Mouse (Mus musculus) B cell, adult 2 months (primary cell): ENCODE measurements around the gene Cdk2ap2.
"Not testable (repeated sequence)": the region's sequence is repeated elsewhere in the genome, so short reads cannot be mapped to it uniquely, and the experiment has no call there.

Experiments used
- DNase-seq, 2 experiments: peaks; one replicate each; pipeline ENCODE4 v3.0.0; 2022

Gene Cdk2ap2

DNA sequence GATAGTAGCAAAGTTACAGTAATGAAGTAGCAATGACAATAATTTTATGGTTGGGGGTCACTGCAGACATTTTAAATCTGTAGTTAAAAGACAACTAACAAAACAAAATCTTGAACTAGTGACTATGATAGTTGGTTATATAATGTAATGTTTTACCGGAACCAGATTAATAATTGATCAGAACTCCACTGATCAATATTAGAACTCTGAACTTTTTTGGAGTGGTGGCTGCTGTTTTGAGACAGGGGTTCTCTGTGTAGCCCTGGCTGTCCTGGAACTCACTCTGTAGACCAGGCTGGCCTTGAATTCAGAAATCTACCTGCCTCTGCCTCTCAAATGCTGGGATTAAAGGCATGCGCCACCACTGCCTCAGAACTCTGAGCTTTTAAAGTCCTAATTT is 28.7 kb upstream of the Cdk2ap2 start:
- DNase-seq: not testable (repeated sequence)

DNA sequence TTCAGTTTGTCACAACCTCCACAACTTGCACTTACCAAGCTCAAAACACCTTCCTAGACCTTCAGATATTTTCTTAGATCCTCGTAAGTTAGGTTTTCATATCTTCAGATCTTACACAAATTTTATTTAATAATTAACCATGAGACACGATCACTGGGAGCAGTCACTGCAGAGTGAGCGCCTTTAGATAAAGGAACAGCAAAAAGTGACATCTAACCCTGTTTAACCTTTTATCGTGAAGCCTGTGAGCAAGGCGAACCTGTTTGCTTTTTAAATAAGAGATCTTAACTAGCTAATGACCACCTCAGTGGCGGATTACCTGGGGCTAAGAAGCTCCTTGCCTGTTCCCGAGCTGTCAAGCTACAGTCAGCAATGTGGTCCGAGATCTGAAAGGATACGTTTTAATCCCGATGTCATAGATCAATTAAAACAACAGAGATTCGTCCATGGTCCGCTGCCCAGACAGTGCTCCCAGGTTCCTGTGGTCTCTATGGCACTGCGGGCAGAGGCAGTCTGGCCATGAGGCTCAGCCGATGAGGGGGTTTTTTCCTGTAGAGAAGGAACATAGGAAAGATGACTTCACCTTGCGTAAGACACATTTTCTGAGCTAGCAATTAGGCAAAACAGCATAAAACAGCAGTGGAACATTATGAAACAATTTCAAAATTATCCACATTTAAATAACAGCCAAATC is 28.1 kb upstream of the Cdk2ap2 start:
- DNase-seq: no peak

DNA sequence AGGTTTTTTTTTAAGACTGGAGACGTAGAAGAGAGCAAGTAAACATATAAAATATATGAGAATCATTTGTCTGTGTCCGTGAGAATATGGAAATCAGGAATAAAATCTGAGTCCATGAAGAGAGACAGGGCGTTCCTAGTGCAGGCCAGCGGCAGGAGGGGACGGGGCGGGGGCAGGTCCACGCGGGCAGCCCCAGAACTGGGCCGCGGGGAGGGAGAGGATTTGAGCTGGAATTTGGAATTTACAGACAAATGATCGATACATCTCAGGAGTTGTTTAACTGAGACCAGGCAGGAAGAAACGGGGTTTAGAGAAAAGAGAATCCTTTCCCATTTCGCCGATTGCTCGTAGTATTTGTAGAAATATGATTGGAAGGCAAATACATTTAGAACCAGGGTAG is 26.7 kb upstream of the Cdk2ap2 start:
- no peak for DNase-seq

DNA sequence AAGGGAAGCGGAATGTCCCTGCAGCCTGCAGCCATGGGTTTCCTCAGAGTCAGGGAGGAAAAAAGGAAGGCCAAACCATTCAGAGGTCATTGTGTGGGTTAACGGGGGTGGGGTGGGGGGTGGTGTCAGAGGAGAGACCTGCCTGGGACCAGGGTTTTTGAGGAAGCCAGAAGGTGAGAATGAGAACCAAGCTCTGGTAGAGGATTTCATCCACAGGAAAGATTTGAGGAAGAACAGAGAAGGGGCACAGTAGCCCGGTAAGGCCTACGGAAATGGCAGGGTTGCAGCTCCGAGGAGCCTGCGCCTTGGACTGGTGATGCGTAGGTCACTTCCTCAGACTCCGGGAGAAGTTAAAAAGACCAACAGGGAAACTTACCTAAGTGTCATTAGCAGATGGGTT is 26.2 kb upstream of the Cdk2ap2 start:
- DNase-seq: no peak

DNA sequence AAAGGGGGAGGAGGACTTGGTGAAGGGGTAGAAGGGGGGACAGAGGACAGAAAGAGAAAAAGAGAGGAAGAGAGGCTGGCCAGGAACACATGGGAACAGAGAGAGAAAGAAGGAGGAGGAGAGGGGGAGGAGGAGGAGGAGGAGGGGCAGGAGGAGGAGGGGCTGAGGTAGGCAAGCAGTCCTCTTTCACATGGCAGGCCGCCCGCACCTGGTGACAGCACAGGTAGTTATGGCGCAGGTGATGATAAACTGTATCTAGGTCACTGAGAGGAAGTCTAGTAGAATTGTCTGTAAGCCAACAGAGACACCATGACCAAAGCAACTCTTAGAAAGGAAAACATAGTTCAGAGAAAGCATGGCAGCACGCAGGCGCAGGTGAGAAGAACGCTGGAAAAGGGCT is 25.6 kb upstream of the Cdk2ap2 start:
- no peak for DNase-seq

DNA sequence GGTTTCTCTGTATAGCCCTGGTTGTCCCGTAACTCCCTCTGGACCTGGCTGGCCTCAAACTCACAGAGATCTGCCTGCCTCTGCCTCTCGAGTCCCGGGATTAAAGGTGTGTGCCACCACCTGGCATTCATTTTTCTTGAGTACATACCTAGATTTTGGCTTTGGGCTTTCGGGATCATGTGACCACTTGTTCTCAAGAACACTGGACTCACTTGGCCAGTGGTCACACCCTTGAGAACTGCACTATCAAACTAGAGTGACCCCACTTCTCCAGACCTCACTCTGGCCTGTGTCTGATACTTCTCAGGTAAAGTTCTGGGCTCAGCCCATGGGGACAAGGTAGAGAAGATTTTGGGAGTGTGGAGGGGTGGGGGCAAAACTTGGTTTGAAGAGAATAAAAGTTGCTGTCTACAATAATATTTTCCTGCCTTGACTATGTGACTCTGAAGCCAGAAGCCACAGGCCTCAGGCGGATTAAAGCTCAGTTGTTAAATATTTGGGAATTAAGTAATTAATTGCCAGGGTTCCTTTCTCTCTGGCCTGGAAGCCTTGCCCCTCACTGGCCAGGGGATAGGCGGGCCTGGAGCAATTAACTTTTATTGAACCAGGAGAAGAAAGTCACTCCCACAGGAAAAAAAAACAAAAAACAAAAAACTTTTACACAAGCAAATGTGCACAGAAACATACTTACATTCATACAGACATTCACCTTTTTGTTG is 24.1 kb upstream of the Cdk2ap2 start:
- DNase-seq: no peak

DNA sequence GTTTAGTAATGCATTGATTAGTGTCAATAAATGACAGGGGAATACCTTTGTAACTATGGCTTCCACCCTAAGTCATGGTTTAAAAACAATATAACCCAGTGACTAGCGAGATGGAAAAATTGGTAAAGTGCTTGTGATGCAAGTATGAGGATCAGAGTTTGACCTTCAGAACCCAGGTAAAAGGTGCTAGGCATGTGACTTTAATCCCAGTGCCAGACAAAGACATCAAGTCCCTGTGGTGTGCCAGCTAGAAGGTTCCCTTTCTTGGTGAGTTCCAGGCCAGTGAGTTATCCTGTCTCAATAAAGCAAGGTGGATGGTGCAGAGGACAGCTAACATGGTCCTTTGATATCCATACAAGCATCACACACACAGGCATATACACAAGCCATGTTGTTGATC is 21.5 kb upstream of the Cdk2ap2 start:
- DNase-seq: no peak

DNA sequence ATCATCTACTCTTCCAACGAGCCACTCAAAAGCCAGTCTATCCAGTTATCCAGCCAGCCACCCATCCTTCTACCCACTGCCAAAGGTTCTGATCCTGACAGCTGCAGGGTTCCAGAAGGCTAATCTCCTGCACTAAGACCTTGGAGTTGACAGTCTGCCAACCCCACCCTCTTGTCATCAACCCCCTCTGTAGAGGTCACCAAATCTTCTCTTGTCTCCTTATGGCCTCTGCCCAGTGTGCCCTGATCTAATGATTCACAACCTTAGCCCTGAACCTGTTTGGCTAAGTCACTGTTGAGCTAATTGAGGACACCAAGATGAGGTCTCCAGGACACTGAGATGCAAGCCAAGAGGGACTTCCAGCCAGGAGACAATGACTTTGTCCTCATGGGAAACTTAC is 17.4 kb upstream of the Cdk2ap2 start:
- no peak for DNase-seq

DNA sequence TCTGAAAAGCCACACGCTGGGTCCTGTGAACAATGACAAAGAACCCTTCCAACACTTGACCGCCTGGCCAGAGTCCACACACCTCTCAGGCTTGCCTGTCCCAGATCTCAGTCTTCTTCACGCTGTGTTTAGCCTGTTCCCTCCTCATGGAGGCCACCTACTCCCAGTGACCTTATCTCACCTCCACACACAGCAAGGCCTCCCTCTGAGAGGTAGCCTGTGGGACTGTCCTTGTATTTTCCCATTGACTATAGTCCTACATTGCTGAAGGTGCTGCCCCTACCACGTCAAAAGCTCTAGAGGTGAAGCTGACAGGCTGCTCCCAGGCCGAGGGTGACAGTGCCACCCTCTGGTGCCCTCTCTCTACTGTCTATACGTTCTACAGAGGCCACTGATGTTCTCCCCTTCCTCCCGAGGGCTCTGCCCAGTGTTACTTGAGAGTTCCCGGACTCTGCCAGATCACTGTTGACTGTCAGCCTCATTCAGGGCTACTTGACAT is 16.4 kb upstream of the Cdk2ap2 start:
- DNase-seq: no peak

DNA sequence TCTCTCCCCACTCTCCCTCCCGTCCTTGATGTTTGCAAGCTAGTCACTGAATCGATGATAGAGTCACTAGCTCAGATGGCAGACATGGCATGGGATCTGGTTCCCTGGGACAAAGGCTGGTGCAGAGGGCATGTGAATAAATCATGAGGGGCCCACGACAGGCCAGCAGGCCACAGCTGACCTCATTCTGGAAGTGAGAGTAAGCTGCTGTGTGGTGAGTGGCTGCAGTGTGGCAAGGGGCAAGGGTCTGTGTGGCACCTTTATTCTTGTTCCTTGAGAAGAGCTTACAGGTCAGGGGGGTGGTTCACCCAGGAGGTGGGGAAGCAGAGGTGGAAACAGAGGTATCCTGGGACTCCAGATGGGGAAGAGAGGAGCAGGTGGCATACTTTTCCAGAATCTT is 15.6 kb upstream of the Cdk2ap2 start, which contains the start of gene Cabp2:
Cabp2 (plus strand) TSS at position 185 of the 400 bp plus-strand sequence.
- no peak for DNase-seq

DNA sequence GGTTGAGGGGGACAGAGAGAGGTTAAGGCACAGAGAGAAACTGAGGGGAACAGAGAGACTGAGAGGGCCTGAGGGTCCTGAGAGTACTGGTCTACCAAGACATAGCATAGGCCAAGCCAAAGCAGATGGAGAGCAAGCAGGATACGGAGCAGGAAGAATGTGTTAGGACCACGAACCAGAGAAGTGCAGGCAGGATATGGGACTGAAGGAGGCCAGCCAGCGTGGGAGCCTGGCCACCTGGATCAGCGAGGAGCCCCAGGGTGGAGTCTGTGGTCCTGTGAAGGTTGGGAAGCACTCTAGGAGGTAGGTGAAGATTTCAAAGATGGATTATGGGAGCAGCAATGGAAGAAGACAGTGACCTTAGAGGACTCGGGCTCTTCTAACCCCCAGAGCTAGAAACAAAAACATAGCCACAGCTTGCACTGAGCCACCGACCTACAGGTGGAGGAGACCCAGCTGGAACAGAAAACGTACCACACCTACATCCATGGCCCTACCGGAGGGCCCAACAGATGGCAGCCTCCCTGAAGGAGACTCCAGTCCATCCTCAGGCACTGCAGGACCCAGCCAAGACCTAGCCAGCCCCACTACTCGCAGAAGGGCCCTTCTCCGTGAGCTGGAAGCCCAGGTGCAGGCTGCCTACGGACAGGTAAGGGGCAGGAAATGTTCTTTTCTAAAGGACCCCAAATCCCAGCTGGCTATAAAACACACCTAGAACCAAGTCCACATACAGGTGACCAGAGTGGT is 14.6 kb upstream of the Cdk2ap2 start:
- DNase-seq: no peak

DNA sequence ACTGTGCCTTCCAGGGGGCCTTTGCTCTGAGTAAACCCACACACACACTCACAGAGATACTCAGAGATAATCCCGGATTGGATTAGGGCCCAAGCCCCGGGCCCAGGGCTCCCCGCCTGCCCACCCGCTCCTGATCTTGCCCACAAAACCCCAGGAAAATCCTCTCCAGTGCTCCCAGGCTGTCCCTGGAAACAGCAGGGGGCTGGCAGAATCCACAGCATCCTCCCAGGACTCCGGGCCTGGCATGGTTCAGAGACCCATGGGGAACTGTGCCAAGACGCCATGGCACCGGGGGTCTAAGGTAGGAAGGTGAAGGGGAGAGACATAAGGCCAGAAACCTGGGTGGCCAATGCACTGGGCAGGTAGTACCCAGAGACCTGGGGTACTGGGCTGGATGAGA is 13.7 kb upstream of the Cdk2ap2 start:
- DNase-seq: no peak

DNA sequence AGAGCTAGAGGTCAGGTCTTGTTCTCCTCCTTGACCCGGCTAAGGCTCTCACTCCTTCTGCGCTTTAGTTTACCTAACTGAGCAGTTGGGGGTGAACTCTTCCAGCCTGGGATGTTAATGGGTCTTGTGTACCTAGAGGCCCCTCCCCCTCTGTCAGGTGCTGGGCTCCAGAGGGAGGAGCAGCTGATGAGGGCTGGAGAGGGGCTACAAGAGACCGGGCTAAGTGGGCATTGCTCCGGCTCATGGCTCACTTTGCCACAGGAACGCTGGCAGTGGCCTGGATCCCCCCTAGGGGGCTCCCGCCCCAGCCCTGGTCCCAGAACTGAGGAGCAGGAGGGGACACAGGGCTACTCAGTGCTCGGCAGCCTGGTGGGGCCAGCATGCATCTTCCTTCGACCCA is 13.2 kb upstream of the Cdk2ap2 start:
- DNase-seq: no peak

DNA sequence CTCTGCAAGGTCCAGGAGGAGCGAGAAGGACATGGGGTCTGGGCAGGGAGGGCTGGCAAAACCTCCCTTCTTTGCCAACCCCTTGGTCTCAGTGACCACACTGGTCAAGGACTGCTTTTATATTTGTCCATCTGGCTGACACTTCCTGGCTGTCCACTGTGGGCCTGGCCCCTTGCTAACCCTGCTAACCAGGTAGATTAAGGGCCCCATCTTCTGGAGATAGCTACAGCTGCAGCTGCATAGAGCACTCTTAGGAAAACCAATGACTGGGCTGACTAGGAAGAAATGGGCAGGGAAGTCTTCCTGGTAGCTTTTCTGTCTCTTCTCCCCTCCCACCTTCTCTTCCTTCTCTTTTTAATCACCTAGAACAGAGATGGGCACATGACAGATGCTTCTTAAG is 12.0 kb upstream of the Cdk2ap2 start:
- DNase-seq: no peak

DNA sequence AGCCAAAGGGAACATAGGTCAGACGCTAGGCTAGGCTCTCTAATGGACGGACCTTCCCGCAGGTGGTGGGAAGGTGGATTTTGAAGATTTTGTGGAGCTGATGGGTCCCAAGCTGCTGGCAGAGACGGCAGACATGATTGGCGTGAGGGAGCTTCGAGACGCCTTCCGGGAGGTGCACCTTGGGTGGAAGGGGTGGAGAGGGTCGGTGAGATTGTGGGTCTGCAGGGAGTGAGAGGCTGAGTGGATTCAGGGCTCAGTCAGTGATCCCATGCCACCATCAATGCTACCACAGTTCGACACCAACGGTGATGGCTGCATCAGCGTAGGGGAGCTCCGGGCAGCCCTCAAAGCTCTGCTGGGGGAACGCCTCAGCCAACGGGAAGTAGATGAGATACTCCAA is 10.8 kb upstream of the Cdk2ap2 start:
- DNase-seq: no peak

DNA sequence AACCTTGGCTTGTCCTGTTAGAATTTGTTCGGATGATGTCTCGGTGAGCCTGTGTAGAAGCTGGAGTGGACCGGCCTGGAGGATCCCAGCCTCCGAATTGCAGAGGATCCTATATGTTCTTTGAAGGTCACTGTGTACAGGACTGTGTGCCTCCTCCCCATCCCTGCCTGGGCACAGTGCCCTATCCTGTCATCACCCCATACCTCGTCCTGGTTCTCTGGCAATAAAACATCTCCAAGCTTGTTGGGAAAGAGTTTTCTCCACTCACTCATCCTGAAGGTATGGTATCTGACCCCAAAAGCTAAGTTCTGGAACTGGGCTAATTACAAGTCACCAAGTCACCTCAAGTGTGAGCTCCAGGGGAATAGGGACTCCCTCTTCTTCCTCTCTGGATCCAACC is 9.9 kb upstream of the Cdk2ap2 start:
- DNase-seq: no peak

DNA sequence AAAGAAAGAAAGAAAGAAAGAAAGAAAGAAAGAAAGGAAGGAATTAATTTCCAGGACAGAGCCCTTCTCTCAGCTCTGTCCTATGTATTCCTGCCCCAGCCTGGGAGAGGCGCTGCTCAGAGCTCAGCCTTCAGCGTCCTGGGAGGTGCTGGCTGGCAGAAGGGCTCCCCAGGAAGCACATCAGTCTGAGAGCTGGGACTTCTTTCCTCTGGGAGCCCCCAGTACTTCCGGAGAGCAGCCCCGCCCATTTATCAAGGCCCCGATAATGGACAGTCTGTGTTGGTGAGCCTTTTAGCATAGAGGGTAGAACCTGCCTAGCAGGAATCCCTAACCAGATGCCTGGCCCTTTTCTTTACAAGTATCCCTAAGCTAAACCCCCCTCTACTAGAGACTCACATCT is 8.8 kb upstream of the Cdk2ap2 start:
- DNase-seq: no peak

DNA sequence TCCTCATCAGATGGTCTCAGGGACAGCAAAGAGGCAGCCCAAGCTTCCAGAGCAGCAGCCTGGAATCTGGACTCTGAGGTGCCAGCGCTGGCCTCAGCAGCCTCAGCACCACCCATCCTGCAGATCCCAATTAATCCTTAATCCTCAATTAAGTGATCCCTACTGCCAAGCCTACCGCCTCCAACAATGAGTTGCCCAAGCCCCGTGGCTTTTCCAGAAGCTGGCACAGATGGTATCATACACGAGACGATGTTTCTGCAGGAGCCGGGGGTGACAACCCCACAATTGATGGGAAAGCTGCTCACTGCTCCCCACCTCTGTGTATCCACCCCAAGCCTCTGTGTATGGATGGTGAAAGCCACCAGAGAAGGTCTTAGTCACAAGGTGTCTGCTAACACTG is 7.9 kb upstream of the Cdk2ap2 start:
- DNase-seq: no peak

DNA sequence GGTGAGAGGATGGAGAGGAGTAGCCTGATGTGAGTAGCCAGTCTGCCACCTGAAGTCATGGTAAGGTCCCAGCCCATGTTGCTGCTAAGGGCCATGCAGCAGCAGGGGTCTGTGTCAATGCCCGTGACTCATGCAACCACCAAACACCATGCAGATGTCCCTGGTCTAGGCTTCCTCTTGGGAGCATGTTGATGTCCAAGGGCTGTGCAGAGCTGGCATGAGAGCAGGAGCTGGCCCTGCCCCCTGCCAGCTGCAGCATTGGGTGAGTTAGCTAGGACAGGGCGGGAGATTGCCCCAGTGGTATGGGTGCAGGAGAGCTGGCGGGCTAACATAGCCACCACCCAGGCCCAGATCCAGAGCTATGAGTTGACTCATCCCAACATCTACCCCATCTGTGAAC is 6.5 kb upstream of the Cdk2ap2 start:
- no peak for DNase-seq

DNA sequence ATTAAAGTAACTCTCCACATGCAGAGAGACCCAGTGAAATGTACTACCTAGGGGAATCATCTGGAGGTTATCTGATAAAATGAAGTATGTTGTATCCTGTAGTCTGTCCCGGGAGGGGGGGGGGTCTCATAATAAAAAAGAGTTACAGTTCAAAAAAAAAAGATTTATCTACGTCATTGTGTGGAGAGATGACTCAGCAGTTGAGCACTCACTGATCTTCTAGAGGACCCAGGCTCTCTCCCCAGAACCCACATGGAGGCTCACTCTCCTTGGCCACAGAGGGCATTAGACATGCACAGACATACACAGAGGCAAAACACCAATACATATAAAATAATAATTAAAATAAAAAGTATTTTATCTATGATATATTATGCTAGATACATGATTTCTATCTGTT is 5.6 kb upstream of the Cdk2ap2 start:
- DNase-seq: no peak

DNA sequence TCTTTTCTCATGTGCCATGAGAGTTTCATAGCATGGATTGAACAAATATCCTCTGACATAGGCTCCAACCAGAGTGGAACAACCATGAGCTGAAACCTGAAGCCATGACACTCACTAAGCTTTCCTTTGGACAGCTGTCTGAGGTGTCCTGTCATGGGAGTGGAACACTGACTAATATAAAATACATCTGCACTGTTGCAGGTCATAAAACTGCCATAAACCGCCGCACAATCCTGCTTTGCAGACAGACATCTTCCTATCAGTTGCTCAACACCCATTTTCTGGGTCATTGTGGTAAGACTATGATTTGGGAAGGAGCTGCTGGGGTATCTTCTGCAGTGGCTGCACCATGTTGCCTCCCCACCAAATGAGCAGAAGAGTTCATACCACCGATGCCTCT is 4.2 kb upstream of the Cdk2ap2 start:
- DNase-seq: no peak

DNA sequence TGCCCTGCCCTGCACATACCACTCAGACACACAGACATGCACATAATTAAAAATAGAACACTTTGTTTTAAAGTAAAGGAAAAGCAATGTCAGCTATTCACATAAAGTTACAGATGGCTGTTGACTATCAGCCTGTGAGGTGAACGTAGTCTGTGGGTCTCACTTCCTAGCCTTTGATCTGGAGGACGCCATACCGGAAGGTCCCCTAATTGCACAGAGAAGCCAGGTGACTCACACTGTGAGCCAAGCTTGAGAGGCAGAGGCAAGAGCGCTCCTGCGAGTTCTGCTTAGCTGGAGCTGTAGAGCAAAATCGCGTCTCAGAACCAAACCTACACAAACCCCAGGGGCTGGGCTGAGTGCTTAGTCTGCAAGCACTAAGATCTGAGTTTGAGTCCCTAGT is 3.2 kb upstream of the Cdk2ap2 start:
- DNase-seq: no peak

DNA sequence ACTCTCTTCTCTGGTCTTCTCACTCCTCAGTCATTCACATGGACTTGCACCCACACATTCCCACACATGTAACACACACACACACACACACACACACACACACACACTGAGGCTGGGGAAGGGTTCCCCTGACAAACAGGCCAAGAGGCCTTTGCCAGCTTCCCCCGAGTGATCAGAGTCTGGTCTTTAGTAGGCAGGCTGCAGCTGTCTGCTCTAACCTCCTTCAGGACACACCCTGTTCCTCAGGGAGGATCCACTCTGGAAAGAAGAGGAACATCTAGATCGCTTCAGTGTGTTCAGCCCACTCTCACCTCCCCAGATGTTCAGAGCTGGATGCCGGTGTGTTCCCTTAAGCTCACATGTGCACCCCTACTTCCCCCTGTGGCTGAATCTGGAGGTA is 2.6 kb upstream of the Cdk2ap2 start:
- DNase-seq: no peak

DNA sequence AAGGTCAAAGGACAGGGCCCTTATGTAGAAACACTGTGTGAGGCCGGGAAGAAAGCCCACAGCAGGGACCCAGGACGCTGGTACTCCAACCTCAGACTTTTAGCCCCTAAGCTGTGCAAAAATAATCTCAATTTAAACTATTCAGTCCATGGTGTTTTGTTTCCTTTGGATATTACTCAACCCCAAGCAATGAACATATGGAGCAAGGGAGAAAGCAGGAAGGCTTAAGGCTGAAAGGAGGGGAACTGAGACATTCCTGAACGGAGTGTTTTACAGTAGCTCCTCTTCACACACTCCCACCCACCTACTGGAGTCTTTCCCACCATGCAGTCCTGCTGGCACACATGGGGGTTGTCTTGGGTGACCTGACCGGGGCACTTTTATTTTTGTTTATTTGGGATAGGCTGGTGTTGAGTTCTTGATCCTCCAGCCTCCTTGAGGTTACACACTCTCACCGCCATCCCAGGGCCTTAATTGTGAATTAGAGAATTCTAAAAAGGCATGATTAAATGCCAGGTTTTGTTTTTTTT is 2.1 kb upstream of the Cdk2ap2 start:
- DNase-seq: no peak
